Mouse (Mus musculus) adrenal gland, postnatal 14 days (tissue): ENCODE measurements around the gene Olfr341. TPM values are rescaled to one million over a fixed set of nuclear protein-coding genes. Genes with fewer than 3 reads are reported as not detected.

ENCODE experiments used
- DNase-seq: peaks from one replicate; pipeline ENCODE4 v3.0.0; 2021; ENCODE audit warnings: mixed read lengths
- long read RNA-seq, 2 experiments: library from polyadenylated mRNA; stranded (forward); transcript quantifications; one replicate each; pipeline ENCODE4 v2.0.0; 2021
- total RNA-seq: library from RNA; stranded (reverse); gene quantifications from 2 replicates; pipeline ENCODE4 v1.2.3, GENCODE M21; 2021

The Olfr341 gene
- not detected in 2 replicates for total RNA-seq
- long read RNA-seq, experiment 1: 0 reads
- long read RNA-seq, experiment 2: 0 reads

DNA sequence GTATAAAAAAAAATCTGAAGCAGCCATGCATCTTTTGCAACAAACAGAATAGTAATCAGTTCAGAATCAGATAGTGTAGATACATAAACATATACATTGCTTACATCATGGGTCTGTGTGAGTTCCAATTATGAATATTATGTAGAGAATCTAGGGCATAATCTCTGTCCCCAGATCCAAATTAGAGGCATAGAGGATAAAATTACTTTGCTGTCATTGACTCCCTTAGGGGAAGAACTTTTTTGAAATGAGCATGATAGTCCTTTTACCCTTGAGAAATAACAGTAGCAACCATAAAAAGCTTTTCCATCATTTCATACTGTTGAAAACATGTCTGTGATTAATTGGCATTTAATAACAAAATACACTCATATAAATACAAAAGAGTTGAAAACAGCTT is at the start of gene Olfr341:
TSS of gene Olfr341 (minus strand) at position 101 of the 400 bp plus-strand sequence.
- no peak for DNase-seq

DNA sequence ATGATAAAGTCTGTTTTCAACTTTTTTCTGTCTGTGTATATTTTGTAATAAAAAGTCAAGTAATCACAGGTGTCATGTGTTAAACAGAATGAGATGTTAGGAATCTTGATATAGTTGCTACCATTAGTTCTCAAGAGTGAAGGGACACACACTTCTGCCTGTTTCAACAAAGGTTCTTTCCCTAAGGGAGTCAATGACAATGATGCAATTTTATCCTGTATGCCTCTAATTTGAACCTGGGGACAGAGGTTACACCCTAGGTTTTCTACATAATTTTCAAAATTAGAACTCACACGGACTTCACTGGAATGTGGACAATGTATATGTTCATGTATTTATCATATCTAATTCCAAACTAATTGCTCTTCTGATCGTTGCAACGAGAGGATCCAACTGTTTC is 42.4 kb upstream of the Olfr341 start, which contains the start of gene Olfr342:
TSS of gene Olfr342 (plus strand) at position 301 of the 400 bp plus-strand sequence.
- no peak for DNase-seq

DNA sequence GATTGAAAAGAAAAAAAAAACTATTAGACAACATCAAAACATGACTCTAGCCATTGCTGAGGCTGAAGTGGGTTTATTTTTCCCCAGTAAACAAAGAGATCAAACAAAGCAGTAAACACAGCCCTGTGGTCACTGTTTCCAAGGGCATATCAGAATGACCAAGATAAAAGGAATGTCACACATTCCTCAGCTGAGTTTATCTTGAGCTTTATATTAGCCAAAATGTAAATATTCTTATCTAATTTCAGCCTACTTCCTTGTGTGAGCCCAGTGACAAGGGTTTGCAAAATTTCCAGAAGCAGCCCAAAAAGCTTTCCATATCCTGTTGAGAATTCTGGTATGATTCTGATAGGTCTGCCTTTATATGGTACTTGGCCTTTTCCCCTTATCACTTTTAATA is 8.6 kb downstream of the Olfr341 start:
- no peak for DNase-seq

DNA sequence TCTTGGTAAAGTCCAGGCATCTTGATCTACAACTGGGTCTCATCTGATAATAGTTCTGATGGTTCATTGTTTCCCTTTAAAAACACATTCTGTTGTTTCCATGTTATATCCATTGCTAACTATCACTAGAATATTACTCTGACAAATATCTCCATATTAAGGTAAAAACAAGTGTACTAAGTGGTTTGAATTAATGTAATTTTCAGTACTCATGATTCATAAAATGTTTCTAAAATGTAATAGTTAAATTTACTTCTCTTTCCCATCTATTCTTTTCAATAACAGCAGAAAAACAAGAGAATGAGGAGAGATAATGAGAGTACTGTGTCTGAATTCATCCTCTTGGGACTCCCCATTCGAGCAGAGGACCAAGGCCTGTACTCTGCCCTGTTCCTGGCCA is 30.0 kb downstream of the Olfr341 start, which contains the start of gene Olfr340:
TSS of gene Olfr340 (plus strand) at position 301 of the 400 bp plus-strand sequence.
- no peak for DNase-seq

Other genes starting within 250 kb of the Olfr341 start
- gene Olfr338, start 108.9 kb downstream of the Olfr341 start, total RNA-seq: not detected in 2 replicates
- gene Olfr339, start 63.5 kb downstream of the Olfr341 start, total RNA-seq: not detected in 2 replicates
- gene Olfr340, start 29.9 kb downstream of the Olfr341 start, total RNA-seq: not detected in 2 replicates
- not detected in 2 replicates for gene Olfr342, start 42.5 kb upstream of the Olfr341 start, total RNA-seq
- gene Olfr344, start 84.2 kb upstream of the Olfr341 start, total RNA-seq: not detected in 2 replicates
- gene Olfr345, start 157.6 kb upstream of the Olfr341 start, total RNA-seq: not detected in 2 replicates
- gene Olfr346, start 203.3 kb upstream of the Olfr341 start, total RNA-seq: not detected in 2 replicates
- gene Olfr347, start 249.4 kb upstream of the Olfr341 start, total RNA-seq: not detected in 2 replicates